Mouse (Mus musculus) brain, embryonic 18.5 days (tissue): ENCODE measurements around the gene Ift172.

Source experiments
- DNase-seq: peaks from one replicate; pipeline ENCODE4 v3.0.0-alpha.2; 2012; ENCODE audit warnings: low read depth, low spot score

The Ift172 gene

DNA sequence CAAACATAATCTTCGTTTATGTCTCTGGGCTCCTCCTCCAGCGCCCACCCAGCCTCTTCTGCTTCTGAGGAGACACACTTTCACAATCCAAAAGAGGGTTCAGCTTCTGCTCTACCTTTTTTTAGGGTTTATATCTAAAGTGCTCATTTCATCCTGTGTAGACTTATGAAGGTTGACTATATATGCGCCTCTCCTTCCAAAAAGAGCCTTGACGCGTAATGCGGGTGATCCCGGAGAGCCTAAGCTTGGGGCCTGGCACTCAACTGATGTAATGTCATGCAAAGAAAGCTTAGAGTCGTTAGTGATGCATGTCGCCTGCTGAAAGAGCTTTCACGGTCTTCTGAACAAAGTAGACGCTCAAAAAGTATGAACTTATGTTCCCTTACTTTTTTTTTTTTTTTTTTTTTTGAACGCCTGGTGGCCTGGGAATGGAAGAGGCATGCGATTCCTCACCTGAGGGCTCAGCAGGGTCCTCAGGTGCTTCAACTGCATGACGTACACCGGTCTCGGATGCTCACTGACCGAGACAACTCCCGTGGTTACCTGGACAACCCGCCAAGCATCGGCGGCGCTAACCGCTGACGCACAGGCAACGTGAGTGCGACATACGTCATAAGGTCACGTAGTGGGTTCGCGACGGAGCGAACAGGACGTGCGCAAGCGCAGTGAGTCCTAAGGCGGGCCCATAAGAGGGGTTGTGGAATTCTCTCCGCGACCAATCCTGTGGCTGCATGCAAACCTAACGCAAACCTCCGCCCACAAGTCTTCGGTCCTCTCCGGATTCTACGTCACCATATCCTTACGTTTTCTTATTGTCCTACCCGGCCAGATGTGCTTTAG, at the start of gene Ift172:
Gene Ift172, minus strand, starts transcription at position 596 of the 840 bp plus-strand sequence.
- DNase-seq = peak; percentile 96

DNA sequence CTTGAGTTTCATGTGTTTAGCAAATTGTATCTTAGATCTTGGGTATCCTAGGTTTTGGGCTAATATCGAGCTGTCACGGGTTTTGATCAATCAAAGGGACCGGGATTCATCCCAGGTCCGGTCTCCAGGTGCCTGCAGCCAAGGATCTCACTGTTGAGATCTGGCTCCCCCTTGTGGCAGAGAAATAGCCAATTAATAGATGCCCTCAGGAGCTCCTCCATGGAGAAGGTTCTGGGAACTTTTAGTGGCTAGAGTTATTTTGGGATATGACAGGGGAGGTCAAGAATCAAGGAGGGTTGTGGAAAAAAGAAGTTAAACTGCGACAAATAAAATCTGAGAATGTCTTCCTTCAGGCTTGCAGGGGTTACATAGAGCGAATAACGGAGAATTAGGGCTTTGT, 37.3 kb upstream of the Ift172 start:
- no peak for DNase-seq

DNA sequence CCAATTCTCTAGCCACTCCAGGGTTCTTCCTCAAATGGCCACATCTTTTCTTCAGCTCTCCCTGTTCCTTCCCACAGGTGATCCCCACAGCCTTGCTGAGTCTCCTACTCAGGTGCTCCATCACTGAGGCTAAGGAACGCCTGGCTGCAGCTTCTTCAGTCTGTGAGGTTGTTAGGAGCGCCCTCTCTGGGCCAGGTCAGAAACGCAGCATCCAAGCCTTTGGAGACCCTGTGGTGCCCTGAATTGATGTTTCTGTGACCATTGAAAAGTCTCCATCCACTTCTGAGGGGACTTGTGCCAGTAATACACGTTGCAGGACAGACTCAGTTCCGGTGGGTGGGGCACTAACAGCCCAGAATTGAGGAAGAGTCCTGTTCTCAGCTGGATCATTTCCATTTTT, 35.9 kb upstream of the Ift172 start:
- no peak for DNase-seq

DNA sequence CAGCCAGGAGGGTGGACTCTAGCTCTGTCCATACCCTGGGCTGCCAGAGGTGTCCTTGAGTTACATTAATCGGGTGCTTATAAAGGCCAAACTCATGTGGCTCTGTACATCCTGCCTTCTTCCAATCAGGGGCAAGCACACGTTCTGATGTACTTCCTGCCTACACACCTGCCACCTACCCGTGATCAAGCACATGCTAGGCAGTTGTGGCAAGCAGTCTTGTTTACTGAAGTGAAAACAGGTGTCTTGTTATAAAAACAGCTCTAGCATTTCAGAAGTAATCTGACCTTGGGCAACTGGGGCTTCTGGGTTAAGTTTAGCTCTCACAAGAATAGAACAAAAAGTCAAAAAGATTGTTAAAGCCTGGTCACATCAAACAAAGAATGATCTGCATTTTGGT, 33.2 kb upstream of the Ift172 start:
- DNase-seq = no peak

DNA sequence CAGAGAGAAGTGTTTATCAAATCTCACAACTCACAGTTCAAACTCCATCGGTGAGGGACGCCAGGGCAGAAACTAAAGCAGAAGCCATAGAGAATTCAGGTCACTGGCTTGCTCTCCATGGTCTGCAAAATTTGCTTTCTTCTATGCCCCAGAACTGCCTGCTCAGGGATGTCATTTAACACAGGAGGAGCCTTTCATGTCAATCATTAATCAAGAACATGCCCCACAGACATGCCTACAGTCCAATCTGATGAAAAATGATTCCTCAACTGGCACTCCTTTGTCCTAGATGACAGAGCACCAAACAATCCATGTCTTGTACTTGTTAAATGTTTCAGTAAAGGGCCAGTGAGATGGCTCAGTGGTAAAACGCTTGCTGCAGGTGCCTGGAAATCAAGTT, 31.9 kb upstream of the Ift172 start:
- DNase-seq = no peak

DNA sequence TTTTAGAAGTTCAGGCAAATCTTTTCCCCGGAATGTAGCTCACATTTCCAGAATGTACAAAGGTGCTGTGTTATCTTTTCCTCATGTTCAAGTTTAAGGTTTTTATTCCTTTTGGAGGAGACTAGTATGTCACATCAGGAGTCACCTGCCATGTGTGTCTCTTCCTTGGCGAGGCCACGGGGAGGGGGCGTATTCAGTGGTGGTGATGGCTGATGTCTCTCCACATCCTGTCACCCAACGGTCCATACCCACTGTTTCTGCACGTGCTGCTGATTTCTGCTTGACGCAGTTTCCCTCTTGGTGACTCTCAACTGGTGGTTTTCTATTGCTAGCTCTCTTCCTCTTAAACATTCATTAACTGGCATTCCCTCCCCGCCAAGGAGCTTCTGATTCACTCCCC, 21.9 kb upstream of the Ift172 start:
- DNase-seq = no peak

DNA sequence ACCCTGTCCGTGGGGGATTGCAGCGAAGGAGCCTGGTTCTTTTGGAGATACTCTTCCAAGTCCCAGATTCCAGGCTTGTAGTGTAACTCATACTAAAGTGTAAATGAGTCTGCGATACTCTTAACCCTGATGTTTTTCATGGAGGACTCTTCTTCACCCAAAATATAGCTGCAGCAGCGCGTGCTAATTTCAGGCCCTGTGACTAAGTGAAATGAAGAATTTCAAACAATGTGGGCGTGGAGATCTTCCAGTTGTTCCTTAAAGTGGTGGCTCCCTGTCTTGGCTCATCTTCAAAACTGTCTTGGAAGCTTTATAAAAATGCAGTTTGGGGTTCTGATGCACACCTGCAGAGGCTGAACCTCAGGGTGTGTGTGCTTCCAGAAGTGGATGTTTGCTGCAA, 12.2 kb upstream of the Ift172 start:
- DNase-seq = no peak

DNA sequence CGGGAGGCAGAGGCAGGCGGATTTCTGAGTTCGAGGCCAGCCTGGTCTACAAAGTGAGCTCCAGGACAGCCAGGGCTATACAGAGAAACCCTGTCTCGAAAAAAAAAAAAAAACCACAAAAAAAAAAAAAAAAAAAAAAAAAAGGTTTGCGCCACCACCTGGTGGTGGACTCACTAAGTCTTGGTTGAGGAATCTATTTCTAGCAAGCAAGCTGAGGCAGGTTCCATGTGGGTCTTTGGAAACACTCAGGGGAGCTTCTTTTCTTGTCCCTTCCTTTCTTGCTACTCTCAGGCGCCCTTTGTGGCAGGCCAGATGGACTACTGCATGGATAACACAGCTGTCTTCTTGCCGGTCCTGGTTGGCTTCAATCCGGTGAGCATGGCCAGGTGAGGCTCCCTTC, 10.9 kb upstream of the Ift172 start:
- no peak for DNase-seq

DNA sequence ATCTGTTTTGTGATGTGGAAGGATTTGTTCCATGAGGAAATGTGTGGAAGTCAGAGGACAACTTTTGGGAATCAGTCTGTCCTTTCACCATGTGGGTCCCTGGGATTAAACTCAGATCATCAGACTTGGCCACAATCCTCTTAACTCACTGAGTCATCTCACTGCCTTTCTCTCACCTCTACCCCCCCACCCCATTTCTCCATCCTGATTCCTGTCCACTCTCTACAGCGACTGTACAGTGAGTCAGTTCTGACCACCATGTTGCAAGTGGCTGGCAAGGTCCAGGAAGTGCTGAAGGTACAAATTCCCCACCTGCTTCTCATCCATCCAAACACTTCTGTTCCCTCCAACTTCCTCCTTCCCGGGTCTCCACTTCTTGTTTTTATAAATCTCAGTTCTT, 7.6 kb upstream of the Ift172 start:
- no peak for DNase-seq

DNA sequence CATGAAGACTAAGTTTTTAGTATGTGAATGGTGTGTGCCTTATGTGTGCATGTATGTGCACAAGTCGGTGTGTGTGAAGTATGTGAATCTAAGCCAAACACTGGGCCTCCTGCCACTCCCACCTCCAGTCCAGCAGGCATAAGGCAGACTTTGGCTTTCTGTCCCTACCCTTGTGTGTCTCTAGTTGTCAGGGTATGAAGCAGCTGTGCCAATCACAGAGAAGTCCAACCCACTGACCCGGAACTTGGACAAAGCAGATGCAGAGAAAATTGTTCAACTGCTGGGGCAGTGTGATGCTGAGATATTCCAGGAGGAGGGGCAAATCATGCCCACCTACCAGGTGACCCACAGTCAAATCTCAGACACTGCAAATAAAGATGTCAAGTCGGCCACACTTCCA, 7.1 kb upstream of the Ift172 start:
- no peak for DNase-seq

DNA sequence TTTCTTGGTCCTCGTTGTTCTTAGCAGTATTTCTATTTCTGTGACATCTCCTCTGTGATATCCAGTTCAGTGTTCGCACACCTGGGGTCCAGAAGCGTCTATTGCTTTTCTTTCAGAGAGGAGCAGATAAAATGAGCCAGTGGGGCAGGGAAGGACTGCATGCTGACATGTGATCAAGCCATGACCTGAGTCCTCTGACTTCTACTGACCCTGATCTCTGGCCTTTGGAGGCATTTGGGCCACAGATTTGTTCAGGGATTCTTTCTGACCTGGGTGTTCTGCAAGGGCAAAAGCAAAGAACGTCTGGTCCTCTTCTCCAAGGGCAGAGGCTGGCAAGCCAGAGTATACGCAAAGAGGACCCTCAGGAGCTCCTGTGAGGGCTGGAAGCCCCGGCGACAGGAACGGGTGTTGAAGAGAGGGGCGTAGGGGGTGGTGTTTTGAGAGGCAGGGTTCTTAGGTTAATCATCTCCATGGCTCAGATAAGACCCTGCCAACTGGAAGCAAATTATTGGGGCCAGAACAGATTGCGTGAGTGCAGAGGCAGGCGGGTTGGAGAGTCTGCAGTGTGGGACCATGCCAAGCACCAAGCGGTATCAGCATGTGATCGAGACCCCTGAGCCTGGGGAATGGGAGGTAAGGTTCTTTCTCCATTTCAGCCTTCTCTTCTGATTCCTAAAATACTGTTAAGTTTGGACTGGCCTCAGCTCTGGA, 6.3 kb upstream of the Ift172 start, which contains the start of gene Gckr:
Gene Gckr, plus strand, starts transcription at position 397 of the 711 bp plus-strand sequence.
- no peak for DNase-seq

DNA sequence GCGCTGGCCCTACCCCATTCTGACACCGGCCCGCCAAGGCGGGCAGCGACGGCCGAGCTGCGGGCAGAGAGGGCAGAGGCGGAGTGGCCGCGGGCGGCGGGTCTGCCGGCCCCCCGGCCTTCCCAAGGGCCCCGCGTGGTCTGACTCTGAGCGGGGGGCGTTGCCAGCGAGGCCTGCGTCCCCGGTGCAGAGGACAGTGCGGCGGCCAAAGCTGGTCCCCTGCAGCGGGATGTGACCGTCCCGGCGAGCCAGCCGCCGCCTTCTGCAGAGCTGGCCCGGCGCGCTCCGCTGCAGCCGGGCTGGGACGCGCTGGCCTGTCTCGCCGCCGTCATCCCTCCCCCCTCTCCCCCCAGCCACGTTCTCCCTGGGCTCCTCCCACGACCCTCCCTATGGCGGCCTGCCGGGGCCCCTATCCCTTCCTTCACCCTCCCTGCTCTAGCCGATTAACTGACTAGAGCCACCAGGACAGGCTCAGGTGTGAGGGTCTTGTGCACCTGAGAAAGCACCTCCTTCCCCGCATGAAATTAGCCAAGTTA, 4.8 kb upstream of the Ift172 start, which contains the start of gene Fndc4:
Gene Fndc4, minus strand, starts transcription at position 475 of the 536 bp plus-strand sequence.
- DNase-seq = peak; percentile 56

DNA sequence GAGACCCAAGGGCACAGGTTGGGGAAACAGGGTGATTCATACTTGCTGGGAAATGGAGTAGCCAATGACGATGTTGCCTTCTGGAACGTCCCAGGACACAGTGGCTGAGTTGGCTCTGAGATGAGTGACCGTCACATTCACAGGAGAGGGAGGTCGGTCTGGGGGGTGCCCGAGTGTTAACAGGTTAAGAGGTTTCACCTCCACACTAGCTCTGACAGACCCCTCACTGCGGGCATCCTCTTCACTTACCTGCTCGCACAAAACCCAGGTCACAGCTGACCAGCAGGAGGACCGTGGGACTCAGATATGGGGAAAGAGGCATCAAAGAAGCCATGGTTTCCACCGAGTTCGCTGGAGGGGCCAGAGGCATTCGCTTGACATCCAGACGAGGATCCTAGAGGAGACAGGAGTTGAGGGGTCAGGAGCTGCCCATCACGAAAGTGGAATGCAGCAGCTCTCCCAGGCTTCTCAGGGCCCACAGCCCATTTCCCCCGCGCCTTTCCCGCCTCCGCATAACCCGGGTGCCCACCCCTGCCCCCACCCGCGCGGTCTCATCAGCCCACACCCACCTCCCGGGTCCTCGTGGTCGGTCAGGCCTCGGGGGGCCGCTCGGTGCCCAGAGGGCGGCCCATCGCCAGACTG, 4.2 kb upstream of the Ift172 start:
- no peak for DNase-seq

DNA sequence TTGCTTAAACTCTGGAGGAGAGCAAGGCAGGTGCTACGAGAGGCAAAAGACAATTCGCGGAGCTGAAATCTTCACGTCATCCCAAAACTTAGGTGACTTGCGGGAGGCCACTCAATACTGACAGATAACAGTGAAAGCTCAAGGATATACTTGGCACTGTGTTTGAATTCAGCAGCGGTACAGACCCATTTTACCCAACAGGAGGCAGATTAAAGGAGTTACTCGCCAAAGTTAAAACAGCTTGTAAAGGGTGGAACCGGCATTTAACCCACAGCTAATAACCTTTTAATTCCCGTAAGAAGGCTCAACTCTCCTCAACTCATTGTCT, 409 bp upstream of the Ift172 start:
- DNase-seq = no peak

DNA sequence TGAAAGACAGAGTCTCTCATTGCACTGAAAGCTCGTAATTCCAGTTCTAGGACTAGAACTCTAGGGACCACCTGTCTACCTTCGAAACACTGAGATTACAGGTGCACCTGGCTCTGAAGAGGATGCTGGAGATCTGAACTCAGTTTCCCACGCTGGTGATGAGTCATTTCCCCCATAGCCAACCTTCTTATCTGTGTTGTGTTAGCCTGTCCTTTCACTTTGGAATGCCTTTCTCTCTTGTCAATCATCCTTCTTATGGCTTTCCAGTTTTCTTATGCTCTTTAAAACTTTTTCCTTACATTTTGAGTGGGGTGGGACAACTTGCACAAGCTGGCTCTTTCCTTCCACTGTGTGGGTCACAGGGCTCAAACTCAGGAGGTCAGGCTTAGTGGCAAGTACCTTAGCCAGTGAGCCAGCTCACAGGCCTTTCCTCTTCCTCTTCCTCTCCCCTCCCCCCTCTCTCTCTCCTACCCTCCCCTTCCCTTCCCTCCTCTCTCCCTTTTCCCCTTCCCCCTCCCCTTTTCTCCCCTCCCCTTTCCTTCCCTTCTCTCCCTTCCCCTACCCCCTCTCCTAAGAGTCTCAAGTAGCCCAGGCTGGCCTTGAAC, 1.2 kb downstream of the Ift172 start:
- DNase-seq = no peak

DNA sequence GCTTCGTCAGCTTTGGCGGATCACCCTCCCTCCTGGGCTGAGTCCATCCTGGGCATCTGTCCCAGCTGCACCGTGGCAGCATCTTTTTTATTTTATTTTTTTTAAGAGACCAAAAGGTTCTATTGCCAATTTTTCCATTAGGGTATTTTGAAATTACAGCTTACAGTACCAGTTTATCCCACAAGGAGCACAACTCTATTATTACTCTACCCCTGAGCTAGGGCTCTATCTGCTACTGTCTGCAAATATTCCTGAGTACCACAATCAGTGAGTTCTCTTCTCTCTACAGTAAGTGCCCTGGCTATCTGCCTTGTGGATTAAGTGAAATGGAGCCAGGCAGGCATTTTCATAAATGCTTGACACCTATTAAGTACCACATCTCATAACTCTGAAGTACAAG, 2.3 kb downstream of the Ift172 start:
- DNase-seq = no peak

DNA sequence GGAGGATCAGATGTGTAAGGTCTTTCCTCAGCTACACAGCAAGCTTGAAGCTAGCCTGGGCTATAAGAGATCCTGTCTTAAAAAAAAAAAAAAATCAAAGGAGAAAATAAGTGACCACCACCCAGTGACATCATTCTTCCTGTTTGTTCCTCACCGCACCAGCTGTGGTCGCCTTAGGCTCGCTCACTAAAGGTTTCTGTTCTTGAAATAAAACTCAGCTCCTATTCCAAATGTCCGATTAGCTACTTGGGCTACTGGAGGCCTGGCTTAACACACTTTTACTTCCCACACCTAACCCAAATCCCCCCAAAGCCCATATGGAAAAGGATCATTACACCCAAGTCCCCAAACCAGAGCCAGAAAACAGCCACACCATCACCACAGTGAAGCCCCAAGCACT, 2.7 kb downstream of the Ift172 start:
- DNase-seq = no peak

DNA sequence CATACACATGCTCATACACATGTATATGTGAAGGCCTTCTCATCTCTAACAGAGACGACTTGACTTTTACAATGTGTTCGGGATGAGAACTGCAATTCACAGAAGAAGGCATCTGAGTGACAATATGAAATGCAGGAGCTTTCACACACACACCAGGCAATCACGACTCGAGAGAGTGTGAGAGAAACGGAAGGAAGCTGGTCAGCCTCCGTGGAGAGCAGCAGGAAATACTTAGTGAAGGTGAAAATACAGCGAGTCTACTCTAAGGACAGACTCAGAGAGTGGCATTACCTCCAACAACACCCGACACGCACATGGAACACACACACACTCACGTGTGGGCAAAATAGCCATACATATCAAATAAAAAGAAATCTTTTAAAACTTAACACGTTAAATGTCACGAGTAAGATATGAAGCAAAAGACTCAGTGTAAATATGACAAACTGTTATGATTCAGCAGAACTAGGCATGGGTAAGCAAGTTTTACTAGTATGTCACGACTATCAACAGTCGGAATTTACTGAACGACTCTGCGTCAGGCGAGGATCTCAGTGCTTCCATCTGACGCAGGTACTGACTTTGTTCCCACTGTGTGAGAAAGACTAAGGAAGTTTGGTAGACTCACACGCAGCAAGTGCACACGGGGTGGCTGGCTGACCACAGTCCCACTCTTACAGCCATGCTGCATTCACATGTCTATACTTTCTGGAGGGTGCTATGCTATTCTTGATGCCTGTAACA, 11.5 kb downstream of the Ift172 start:
- DNase-seq = no peak

DNA sequence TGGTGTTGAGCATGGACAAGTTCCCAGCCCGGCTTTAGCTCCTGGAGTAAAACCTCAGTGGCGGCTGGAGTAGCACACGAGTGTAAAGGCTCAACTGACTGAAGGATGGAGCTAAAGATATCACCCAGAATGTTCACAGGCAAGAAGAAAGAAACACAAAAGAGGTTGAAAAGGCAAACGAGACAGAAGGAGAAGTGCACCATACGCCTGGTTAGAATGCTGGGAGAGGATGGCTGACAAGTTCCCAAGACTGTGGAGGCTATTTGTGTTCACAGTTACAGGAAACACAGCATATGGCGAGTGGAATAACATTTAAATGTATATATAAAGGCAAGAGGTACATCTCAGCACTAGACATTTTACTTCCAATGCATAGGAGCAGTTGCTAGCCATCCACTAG, 17.9 kb downstream of the Ift172 start:
- no peak for DNase-seq

DNA sequence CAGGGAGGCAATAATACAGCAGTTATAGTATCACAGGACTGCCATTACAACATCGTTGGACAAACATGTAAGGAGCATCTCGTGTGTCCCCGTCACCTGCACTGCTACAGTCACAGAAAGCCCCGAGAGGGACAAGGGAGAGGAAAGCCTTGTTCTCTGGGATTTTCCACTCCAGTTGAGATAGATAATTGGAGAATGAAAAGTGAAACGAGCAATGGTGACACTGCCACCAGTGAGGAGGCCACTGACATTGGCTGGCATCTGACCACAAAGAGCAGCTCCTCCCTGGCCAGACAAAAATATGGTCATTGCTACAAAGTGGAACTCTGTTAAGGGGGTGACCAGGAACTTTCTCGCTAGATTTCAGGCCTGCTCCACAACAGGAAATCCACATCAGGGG, 23.2 kb downstream of the Ift172 start:
- no peak for DNase-seq

DNA sequence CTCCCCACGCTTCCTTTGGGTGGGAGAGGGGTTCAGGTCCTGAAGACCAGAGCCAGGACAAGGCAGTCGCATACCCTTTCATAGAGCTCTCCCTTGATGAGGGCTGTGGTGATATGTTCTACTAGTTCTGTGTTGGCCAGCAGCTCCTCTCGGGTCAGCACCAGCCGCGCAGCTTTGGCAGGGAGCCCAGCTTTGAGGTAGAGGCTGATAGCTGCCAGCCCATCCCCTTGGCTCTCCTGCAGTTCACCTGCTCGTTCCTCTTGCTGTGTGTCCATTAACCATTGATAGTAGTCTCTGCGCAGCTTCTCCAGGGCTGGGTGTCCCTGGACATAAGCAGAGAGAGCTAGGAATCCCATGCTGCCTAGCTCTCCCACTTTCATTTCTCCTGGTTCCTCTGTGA, 24.8 kb downstream of the Ift172 start:
- no peak for DNase-seq
